Mouse (Mus musculus) kidney, adult 18-20 months (tissue): ENCODE measurements around the gene Strip1.
A peak's percentile ranks its signal among the peaks of the same experiment; 100 is the strongest.

Experiments used
- DNase-seq: peaks from one replicate; pipeline ENCODE4 v3.0.0; 2021

The Strip1 gene

GRCm38 (mm10) chr3:107626751-107627150 is 4.7 kb downstream of the Strip1 start:
- DNase-seq, result peak; percentile 1

GRCm38 (mm10) chr3:107625536-107625935 is 6.0 kb downstream of the Strip1 start:
- DNase-seq, result peak; percentile 0

GRCm38 (mm10) chr3:107624424-107624823 is 7.1 kb downstream of the Strip1 start:
- peak; percentile 1 for DNase-seq

- peak; percentile 1 for DNase-seq
These were observed 9.0 kb downstream of the Strip1 start for GRCm38 (mm10) chr3:107622537-107622936.

- DNase-seq, result peak; percentile 1
These were observed 10.0 kb downstream of the Strip1 start for GRCm38 (mm10) chr3:107621286-107622075.

GRCm38 (mm10) chr3:107619911-107620310 is 11.6 kb downstream of the Strip1 start:
- DNase-seq, result peak; percentile 1

- DNase-seq, result no peak
These were observed 13.7 kb downstream of the Strip1 start for GRCm38 (mm10) chr3:107617800-107618199.

- DNase-seq, result peak; percentile 81
These were observed 18.5 kb downstream of the Strip1 start for GRCm38 (mm10) chr3:107612902-107613525.

GRCm38 (mm10) chr3:107611394-107611793 is 20.1 kb downstream of the Strip1 start:
- DNase-seq, result no peak

GRCm38 (mm10) chr3:107609376-107609775 is 22.1 kb downstream of the Strip1 start:
- peak; percentile 62 for DNase-seq

GRCm38 (mm10) chr3:107608808-107609207 is 22.7 kb downstream of the Strip1 start:
- no peak for DNase-seq

GRCm38 (mm10) chr3:107607221-107607620 is 24.3 kb downstream of the Strip1 start:
- no peak for DNase-seq

GRCm38 (mm10) chr3:107605304-107605703 is 26.2 kb downstream of the Strip1 start:
- DNase-seq, result peak; percentile 55

GRCm38 (mm10) chr3:107600127-107600526 is 31.4 kb downstream of the Strip1 start:
- no peak for DNase-seq

GRCm38 (mm10) chr3:107597586-107598389 is 33.7 kb downstream of the Strip1 start:
- DNase-seq, result no peak

GRCm38 (mm10) chr3:107597134-107597533 is 34.4 kb downstream of the Strip1 start:
- DNase-seq, result no peak

- DNase-seq, result peak; percentile 55
These were observed 34.9 kb downstream of the Strip1 start for GRCm38 (mm10) chr3:107596559-107596958.

GRCm38 (mm10) chr3:107595938-107596461 is 35.5 kb downstream of the Strip1 start:
- no peak for DNase-seq

- DNase-seq, result no peak
These were observed 36.1 kb downstream of the Strip1 start for GRCm38 (mm10) chr3:107595264-107595937.

- no peak for DNase-seq
These were observed 36.7 kb downstream of the Strip1 start, which contains the start of gene Alx3 for GRCm38 (mm10) chr3:107594662-107595263. Gene Alx3 (plus strand): TSS chr3:107595031.

- no peak for DNase-seq
These were observed 37.9 kb downstream of the Strip1 start for GRCm38 (mm10) chr3:107593632-107594031.

- DNase-seq, result no peak
These were observed 39.9 kb downstream of the Strip1 start for GRCm38 (mm10) chr3:107591612-107592011.
